Comparison of ENCODE assay signal across 15 mouse cellular contexts in genomic region chr6:48745490-48745889, GRCm38 (mm10). TPM values are rescaled to one million over a fixed set of nuclear protein-coding genes. Genes with fewer than 3 reads are reported as not detected.
DNase-seq lines count a peak whose midpoint lies in the region; ATAC-seq and TF ChIP-seq lines count a peak whose summit lies in the region.
"Had no signal": no experiment of that assay in that cellular context is flagged by ENCODE, and none has a peak within 500 bp of the region (broad histone marks: within the 10 kb centered on the region; RNA-seq: fewer than 3 reads in every experiment).

No protein-coding gene starts in this region.

- TF ChIP-seq CTCF in heart, adult 2 months (IDR thresholded peaks at IDR 0.05): no peak
- TF ChIP-seq CTCF in kidney, postnatal 0 days (IDR thresholded peaks at IDR 0.05; ENCODE audit: low read depth): no peak

- WGBS in heart, adult 2 months: 36% methylated on average over 2 of the region's 2 CpGs
- 68% methylated on average over 2 of the region's 2 CpGs for WGBS in kidney, postnatal 0 days
- WGBS in forebrain, embryonic 12.5 days: 61% methylated on average over 2 of the region's 2 CpGs

- H3K4me1 ChIP-seq in heart, adult 2 months (ENCODE audit: control insufficient read depth, insufficient read depth, low read length): peaks cover 4% of the 10 kb centered on the region
- peaks cover 4% of the 10 kb centered on the region; the same call in 1 of the 2 replicates for H3K4me1 ChIP-seq in kidney, postnatal 0 days (replicated peaks; ENCODE audit: insufficient read depth, low read length)
- H3K4me1 ChIP-seq in brown adipose tissue, adult 24 weeks (ENCODE audit: control insufficient read depth, insufficient read depth, insufficient read length, low read length): peaks cover 12% of the 10 kb centered on the region
- H3K4me1 ChIP-seq in forebrain, embryonic 12.5 days: peaks cover 10% of the 10 kb centered on the region

- DNase-seq in heart, adult 2 months: no peak
- DNase-seq in heart, postnatal 4 days: no peak
- no peak for DNase-seq in kidney, postnatal 0 days (ENCODE audit: low spot score)
- no peak for DNase-seq in kidney, postnatal 14 days
- DNase-seq in naive thymus-derived CD4-positive, alpha-beta T cell, adult 2 months (ENCODE audit: low read depth): peak; percentile 63
- DNase-seq in thymus, postnatal 25 days: no peak

- peak overlapping the region; percentile 23; the same call in 1 of the 2 replicates for H3K4me2 ChIP-seq in kidney, postnatal 0 days (ENCODE audit: low read length)
- H3K4me2 ChIP-seq in forebrain, embryonic 12.5 days: no peak overlapping the region

- ATAC-seq in kidney, postnatal 0 days (replicated peaks; ENCODE audit: low FRiP score, low read depth): no peak
- ATAC-seq in forebrain, embryonic 12.5 days (ENCODE audit: low FRiP score): no peak
- ATAC-seq: forebrain, embryonic 16.5 days had no signal

- intact Hi-C loops in heart, adult 2 months (cut with DNase I): no loop called here

- no peaks in the 10 kb centered on the region for H3K9me3 ChIP-seq in kidney, postnatal 0 days (replicated peaks; ENCODE audit: low read length)
- no peaks in the 10 kb centered on the region for H3K9me3 ChIP-seq in forebrain, embryonic 12.5 days
- H3K9me3 ChIP-seq: embryonic facial prominence, embryonic 12.5 days; limb, embryonic 12.5 days had no signal

- TF ChIP-seq EP300 in heart, adult 2 months (IDR thresholded peaks at IDR 0.05; ENCODE audit: insufficient read depth, low read depth, low read length): no peak

- peak overlapping the region; percentile 86 for H3K27ac ChIP-seq in heart, adult 2 months
- peak overlapping the region; percentile 77 for H3K27ac ChIP-seq in kidney, postnatal 0 days
- H3K27ac ChIP-seq in brown adipose tissue, adult 24 weeks (replicated peaks; ENCODE audit: low read depth, low read length): peak overlapping the region; percentile 96
- H3K27ac ChIP-seq in forebrain, embryonic 12.5 days: no peak overlapping the region
- H3K27ac ChIP-seq: embryonic facial prominence, embryonic 12.5 days had no signal

- peak overlapping the region; percentile 72 for H3K9ac ChIP-seq in heart, adult 2 months (ENCODE audit: low read depth, low read length)
- no peak overlapping the region for H3K9ac ChIP-seq in kidney, postnatal 0 days (ENCODE audit: low read depth, low read length)
- no peak overlapping the region for H3K9ac ChIP-seq in forebrain, embryonic 12.5 days
- H3K9ac ChIP-seq: embryonic facial prominence, embryonic 12.5 days; limb, embryonic 12.5 days had no signal

- no peak for TF ChIP-seq POLR2A in heart, adult 2 months (IDR thresholded peaks at IDR 0.05; ENCODE audit: insufficient read depth, low read depth, low read length)

- peaks cover 2% of the 10 kb centered on the region; the same call in 1 of the 2 replicates for H3K79me2 ChIP-seq in heart, adult 2 months (replicated peaks; ENCODE audit: control insufficient read depth, insufficient read depth, low read length)

- H3K27me3 ChIP-seq in heart, adult 2 months (ENCODE audit: control insufficient read depth, insufficient read depth, low read length): no peaks in the 10 kb centered on the region; the same call in 1 of the 2 replicates
- H3K27me3 ChIP-seq in kidney, postnatal 0 days (ENCODE audit: insufficient read depth, low read length): no peaks in the 10 kb centered on the region
- H3K27me3 ChIP-seq in forebrain, embryonic 12.5 days: peaks cover 46% of the 10 kb centered on the region

- peak overlapping the region; percentile 53 for H3K4me3 ChIP-seq in heart, adult 2 months
- no peak overlapping the region for H3K4me3 ChIP-seq in kidney, postnatal 0 days (replicated peaks; ENCODE audit: low read depth, low read length)
- peak overlapping the region; percentile 64 for H3K4me3 ChIP-seq in brown adipose tissue, adult 24 weeks (ENCODE audit: insufficient read depth, low read depth, low read length)
- H3K4me3 ChIP-seq in forebrain, embryonic 12.5 days (replicated peaks): no peak overlapping the region
- H3K4me3 ChIP-seq: embryonic facial prominence, embryonic 12.5 days; limb, embryonic 12.5 days; myocyte had no signal

- peaks cover 4% of the 10 kb centered on the region; the same call in 1 of the 2 replicates for H3K36me3 ChIP-seq in heart, adult 2 months (ENCODE audit: control insufficient read depth, insufficient read depth, low read length)
- no peaks in the 10 kb centered on the region for H3K36me3 ChIP-seq in kidney, postnatal 0 days (ENCODE audit: insufficient read depth, low read length)
- H3K36me3 ChIP-seq in forebrain, embryonic 12.5 days (replicated peaks): no peaks in the 10 kb centered on the region
- H3K36me3 ChIP-seq: embryonic facial prominence, embryonic 12.5 days; limb, embryonic 12.5 days had no signal

RNA-seq across cellular contexts. Expression of gene Gimap5, which starts 0.5 kb away (rescaled TPM):
- total RNA-seq in heart, adult 2 months (2021): 1 to 10 TPM; 4.6 to 5.1 TPM
- polyA plus RNA-seq in heart, adult 2 months (2012; rRNA removed): 6.2 and 6.6 TPM in 2 replicates
- 10 to 100 TPM; 11.6 to 11.8 TPM for total RNA-seq in heart, postnatal 4 days (2021)
- 26.4 and 32.2 TPM in 2 replicates for polyA plus RNA-seq in kidney, postnatal 0 days (2015; fragmentation: Nextera tagmentation; extraction: Ambion mirVana)
- 2.2 and 2.5 TPM in 2 replicates for polyA plus RNA-seq in brown adipose tissue, adult 24 weeks (2012; ENCODE audit: insufficient read depth, insufficient read length, missing spikeins)
- polyA plus RNA-seq in forebrain, embryonic 12.5 days (2016; fragmentation: Nextera tagmentation; extraction: Ambion mirVana): 0.50 and 1.0 TPM in 2 replicates
- polyA plus RNA-seq: myocyte had no signal

RNA-seq across cellular contexts. Expression of gene Gimap1, which starts 6.6 kb away (rescaled TPM):
- 1 to 10 TPM; 8.9 to 9.4 TPM for total RNA-seq in heart, adult 2 months (2021)
- polyA plus RNA-seq in heart, adult 2 months (2012; rRNA removed): 5.9 and 6.6 TPM in 2 replicates
- total RNA-seq in heart, postnatal 4 days (2021): 10 to 100 TPM; 12.9 to 19.4 TPM
- polyA plus RNA-seq in kidney, postnatal 0 days (2015; fragmentation: Nextera tagmentation; extraction: Ambion mirVana): 26.8 and 29.7 TPM in 2 replicates
- 2.0 and 3.2 TPM in 2 replicates for polyA plus RNA-seq in brown adipose tissue, adult 24 weeks (2012; ENCODE audit: insufficient read depth, insufficient read length, missing spikeins)
- polyA plus RNA-seq in forebrain, embryonic 12.5 days (2016; fragmentation: Nextera tagmentation; extraction: Ambion mirVana): 3.0 and 3.3 TPM in 2 replicates
- polyA plus RNA-seq: myocyte had no signal

RNA-seq across cellular contexts. Expression of gene Gimap3, which starts 25.2 kb away (rescaled TPM):
- total RNA-seq in heart, adult 2 months (2021): 1 to 10 TPM; 1.0 to 1.5 TPM
- 3.0 and 4.8 TPM in 2 replicates for polyA plus RNA-seq in heart, adult 2 months (2012; rRNA removed)
- under 1 TPM; 0.38 to 0.54 TPM for total RNA-seq in heart, postnatal 4 days (2021)
- polyA plus RNA-seq in kidney, postnatal 0 days (2015; fragmentation: Nextera tagmentation; extraction: Ambion mirVana): 0.13 and 0.17 TPM in 2 replicates
- polyA plus RNA-seq in brown adipose tissue, adult 24 weeks (2012; ENCODE audit: insufficient read depth, insufficient read length, missing spikeins): 0.75 and 0.79 TPM in 2 replicates
- not detected in 2 replicates for polyA plus RNA-seq in forebrain, embryonic 12.5 days (2016; fragmentation: Nextera tagmentation; extraction: Ambion mirVana)
- total RNA-seq: gastrocnemius, postnatal 36 days; layer of hippocampus, postnatal 14 days had no signal
- polyA plus RNA-seq: embryonic facial prominence, embryonic 12.5 days; forebrain, embryonic 16.5 days; limb, embryonic 12.5 days; myocyte had no signal

RNA-seq across cellular contexts. Expression of gene Gimap7, which starts 27.1 kb away (rescaled TPM):
- total RNA-seq in heart, adult 2 months (2021): under 1 TPM in 1 of 2 experiments, not detected in 1; 0.77 TPM
- polyA plus RNA-seq in heart, adult 2 months (2012; rRNA removed): 0.29 and 0.70 TPM in 2 replicates
- not detected for total RNA-seq in heart, postnatal 4 days (2021)
- 0.10 and 0.14 TPM in 2 replicates for polyA plus RNA-seq in kidney, postnatal 0 days (2015; fragmentation: Nextera tagmentation; extraction: Ambion mirVana)
- not detected in 2 replicates for polyA plus RNA-seq in brown adipose tissue, adult 24 weeks (2012; ENCODE audit: insufficient read depth, insufficient read length, missing spikeins)
- polyA plus RNA-seq in forebrain, embryonic 12.5 days (2016; fragmentation: Nextera tagmentation; extraction: Ambion mirVana): not detected in 2 replicates
- total RNA-seq: gastrocnemius, postnatal 36 days; layer of hippocampus, postnatal 14 days had no signal
- polyA plus RNA-seq: embryonic facial prominence, embryonic 12.5 days; forebrain, embryonic 16.5 days; limb, embryonic 12.5 days; myocyte had no signal

RNA-seq across cellular contexts. Expression of gene Gm28053, which starts 27.1 kb away (rescaled TPM):
- total RNA-seq in heart, adult 2 months (2021): 1 to 10 TPM; 3.4 to 5.6 TPM
- polyA plus RNA-seq in heart, adult 2 months (2012; rRNA removed): not detected in 2 replicates
- total RNA-seq in heart, postnatal 4 days (2021): 1 to 10 TPM; 7.1 to 7.2 TPM
- polyA plus RNA-seq in kidney, postnatal 0 days (2015; fragmentation: Nextera tagmentation; extraction: Ambion mirVana): 2.7 and 3.2 TPM in 2 replicates
- polyA plus RNA-seq in brown adipose tissue, adult 24 weeks (2012; ENCODE audit: insufficient read depth, insufficient read length, missing spikeins): not detected in 2 replicates
- polyA plus RNA-seq in forebrain, embryonic 12.5 days (2016; fragmentation: Nextera tagmentation; extraction: Ambion mirVana): not detected in 2 replicates
- total RNA-seq: gastrocnemius, postnatal 36 days; megakaryocyte-erythroid progenitor cell, adult 5-6 weeks had no signal
- polyA plus RNA-seq: embryonic facial prominence, embryonic 12.5 days; forebrain, embryonic 16.5 days; myocyte had no signal

Comparison
In these comparisons a context has a peak if more than half of its experiments do, and no peak if none do; other contexts are left out.
1. H3K4me3 ChIP-seq: peak in heart, adult 2 months (single experiment) and brown adipose tissue, adult 24 weeks (single experiment); none in kidney, postnatal 0 days (single experiment) and forebrain, embryonic 12.5 days (single experiment).